Mouse (Mus musculus) kidney, postnatal 4 days (tissue): ENCODE results near the gene Ptdss2.

Source experiments
- DNase-seq, 2 experiments: peaks; one replicate each; pipeline ENCODE4 v3.0.0; 2021; ENCODE audit warnings: mixed read lengths in 2 of 2

Ptdss2 gene

GRCm38 (mm10) chr7:141122689-141123516, 721 bp downstream of the Ptdss2 start:
- peak; percentile 98 for DNase-seq

GRCm38 (mm10) chr7:141123517-141123856, 1.3 kb downstream of the Ptdss2 start:
- DNase-seq: no peak

- peak; percentile 92 to 95 for DNase-seq
Measured at GRCm38 (mm10) chr7:141131024-141131820, 9.0 kb downstream of the Ptdss2 start.

GRCm38 (mm10) chr7:141131904-141132755, 9.9 kb downstream of the Ptdss2 start:
- DNase-seq: peak in 1 of 2 experiments; percentile 14

- no peak for DNase-seq
Measured at GRCm38 (mm10) chr7:141141326-141141725, 19.1 kb downstream of the Ptdss2 start.

- peak; percentile 67 to 74 for DNase-seq
Measured at GRCm38 (mm10) chr7:141143112-141143511, 20.9 kb downstream of the Ptdss2 start.

- DNase-seq: no peak
Measured at GRCm38 (mm10) chr7:141143861-141144260, 21.7 kb downstream of the Ptdss2 start.

- no peak for DNase-seq
Measured at GRCm38 (mm10) chr7:141144650-141145049, 22.5 kb downstream of the Ptdss2 start.

- no peak for DNase-seq
Measured at GRCm38 (mm10) chr7:141145403-141145802, 23.2 kb downstream of the Ptdss2 start.

GRCm38 (mm10) chr7:141146043-141146595, 23.9 kb downstream of the Ptdss2 start:
- no peak for DNase-seq

- no peak for DNase-seq
Measured at GRCm38 (mm10) chr7:141147044-141147443, 24.9 kb downstream of the Ptdss2 start.

- DNase-seq: no peak
Measured at GRCm38 (mm10) chr7:141148639-141149038, 26.5 kb downstream of the Ptdss2 start.

GRCm38 (mm10) chr7:141155362-141155761, 33.2 kb downstream of the Ptdss2 start:
- no peak for DNase-seq

GRCm38 (mm10) chr7:141164397-141164796, 42.2 kb downstream of the Ptdss2 start:
- DNase-seq: no peak

- no peak for DNase-seq
Measured at GRCm38 (mm10) chr7:141164850-141165249, 42.7 kb downstream of the Ptdss2 start.

GRCm38 (mm10) chr7:141167901-141168517, 45.8 kb downstream of the Ptdss2 start:
- peak; percentile 38 to 63 for DNase-seq

- peak; percentile 71 to 82 for DNase-seq
Measured at GRCm38 (mm10) chr7:141168518-141168953, 46.4 kb downstream of the Ptdss2 start.

GRCm38 (mm10) chr7:141169300-141169699, 47.1 kb downstream of the Ptdss2 start:
- DNase-seq: no peak

- DNase-seq: no peak
Measured at GRCm38 (mm10) chr7:141169866-141170265, 47.7 kb downstream of the Ptdss2 start.

GRCm38 (mm10) chr7:141172116-141173006, 50.2 kb downstream of the Ptdss2 start, which contains the start of gene Rnh1:
Gene Rnh1, minus strand, starts transcription at chr7:141172857.
- DNase-seq: peak; percentile 93 to 96

- no peak for DNase-seq
Measured at GRCm38 (mm10) chr7:141173323-141173850, 51.2 kb downstream of the Ptdss2 start.
